Mouse (Mus musculus) left cerebral cortex, postnatal 14 days (tissue): ENCODE results near the gene Chrnd. TPM values are rescaled to one million over a fixed set of nuclear protein-coding genes. Genes with fewer than 3 reads are reported as not detected.
A peak's percentile ranks its signal among the peaks of the same experiment; 100 is the strongest.

Experiments used
- DNase-seq, 2 experiments: peaks; one replicate each; pipeline ENCODE4 v3.0.0; 2021 to 2022; ENCODE audit warnings: low spot score in 2 of 2, mixed read lengths in 1 of 2
- intact Hi-C: fragments of 180-260 bp; cut with DNase I; formaldehyde crosslinking; loops from one replicate; pipeline ENCODE4 v1.15.1; 2025
- total RNA-seq, 2 experiments: library from RNA; stranded (reverse); gene quantifications; 2 replicates each; pipeline ENCODE4 v1.2.3; 2021

Gene Chrnd
- total RNA-seq, 2 experiments from 2014 or later = not detected

- no peak for DNase-seq
- intact Hi-C loops = no loop called here
These were observed 7.4 kb upstream of the Chrnd start, which contains the start of gene Prss56 for GRCm38 (mm10) chr1:87183013-87183412. Gene Prss56 (plus strand): TSS chr1:87183313.

- DNase-seq = no peak
- intact Hi-C loops = no loop called here
These were observed 6.2 kb upstream of the Chrnd start for GRCm38 (mm10) chr1:87183998-87184750.

- DNase-seq = peak; percentile 84 to 85
- intact Hi-C loops = loop anchor here (5.0 kb wide), 3 partner anchors 142 to 572 kb away; no protein-coding TSS in a partner anchor
These were observed 5.7 kb upstream of the Chrnd start for GRCm38 (mm10) chr1:87184751-87185139.

- DNase-seq = no peak
- intact Hi-C loops = loop anchor here (5.0 kb wide), 3 partner anchors 143 to 573 kb away; no protein-coding TSS in a partner anchor
These were observed 4.9 kb upstream of the Chrnd start for GRCm38 (mm10) chr1:87185526-87185925.

- no peak for DNase-seq
- intact Hi-C loops = loop anchor here (5.0 kb wide), 3 partner anchors 144 to 574 kb away; no protein-coding TSS in a partner anchor
These were observed 4.0 kb upstream of the Chrnd start for GRCm38 (mm10) chr1:87186261-87187036.

- intact Hi-C loops = loop anchor here (5.0 kb wide), 3 partner anchors 145 to 575 kb away; no protein-coding TSS in a partner anchor
- peak; percentile 64 to 80 for DNase-seq
These were observed 3.4 kb upstream of the Chrnd start for GRCm38 (mm10) chr1:87187037-87187355.

GRCm38 (mm10) chr1:87197296-87197695 is 6.9 kb downstream of the Chrnd start:
- intact Hi-C loops = no loop called here
- DNase-seq = no peak

GRCm38 (mm10) chr1:87198119-87199065 is 8.0 kb downstream of the Chrnd start:
- intact Hi-C loops = no loop called here
- DNase-seq = no peak

- no peak for DNase-seq
- intact Hi-C loops = no loop called here
These were observed 10.4 kb downstream of the Chrnd start for GRCm38 (mm10) chr1:87200811-87201210.

- no peak for DNase-seq
- intact Hi-C loops = no loop called here
These were observed 11.4 kb downstream of the Chrnd start for GRCm38 (mm10) chr1:87201848-87202247.

GRCm38 (mm10) chr1:87203779-87204178 is 13.4 kb downstream of the Chrnd start:
- no peak for DNase-seq
- intact Hi-C loops = no loop called here

GRCm38 (mm10) chr1:87204465-87204864 is 14.1 kb downstream of the Chrnd start, which contains the start of gene Chrng:
Gene Chrng (plus strand): TSS chr1:87204657.
- intact Hi-C loops = no loop called here
- no peak for DNase-seq

GRCm38 (mm10) chr1:87205038-87205437 is 14.6 kb downstream of the Chrnd start:
- DNase-seq = no peak
- intact Hi-C loops = no loop called here

GRCm38 (mm10) chr1:87205502-87205901 is 15.1 kb downstream of the Chrnd start:
- intact Hi-C loops = no loop called here
- DNase-seq = no peak

- intact Hi-C loops = no loop called here
- no peak for DNase-seq
These were observed 15.9 kb downstream of the Chrnd start for GRCm38 (mm10) chr1:87206339-87206738.

- no peak for DNase-seq
- intact Hi-C loops = no loop called here
These were observed 21.0 kb downstream of the Chrnd start for GRCm38 (mm10) chr1:87211431-87211830.

- intact Hi-C loops = no loop called here
- DNase-seq = peak; percentile 92 to 95
These were observed 23.6 kb downstream of the Chrnd start, which contains the start of gene Eif4e2 for GRCm38 (mm10) chr1:87213735-87214704. Gene Eif4e2 (plus strand): TSS chr1:87213914.

- no peak for DNase-seq
- intact Hi-C loops = no loop called here
These were observed 24.3 kb downstream of the Chrnd start for GRCm38 (mm10) chr1:87214748-87215147.
